Mouse (Mus musculus): Measurements from ENCODE around the gene Efcab11. TPM values are rescaled to one million over a fixed set of nuclear protein-coding genes. Genes with fewer than 3 reads are reported as not detected.

Gene Efcab11
- polyA plus RNA-seq, 1 experiment from 2014 or later = 15.3 TPM

- Histone ChIP-seq H3K9me3 (replicated peaks) (no peaks in the 10 kb centered on the region), H3K27ac (no peak overlapping the region), H3K36me3 (ENCODE audit: poor library complexity, severe bottlenecking) (no peaks in the 10 kb centered on the region), H3K9ac (no peak overlapping the region), H3K4me2 (no peak overlapping the region), H3K4me1 (peaks cover 10% of the 10 kb centered on the region; the same call in 1 of the 2 replicates), H3K4me3 (no peak overlapping the region), H3K27me3 (no peaks in the 10 kb centered on the region)
- WGBS = 51% methylated on average over 10 of the region's 10 CpGs
- no peak for ATAC-seq
These were observed 90.6 kb downstream of the Efcab11 start for GRCm38 (mm10) chr12:99793465-99794157.

DNA sequence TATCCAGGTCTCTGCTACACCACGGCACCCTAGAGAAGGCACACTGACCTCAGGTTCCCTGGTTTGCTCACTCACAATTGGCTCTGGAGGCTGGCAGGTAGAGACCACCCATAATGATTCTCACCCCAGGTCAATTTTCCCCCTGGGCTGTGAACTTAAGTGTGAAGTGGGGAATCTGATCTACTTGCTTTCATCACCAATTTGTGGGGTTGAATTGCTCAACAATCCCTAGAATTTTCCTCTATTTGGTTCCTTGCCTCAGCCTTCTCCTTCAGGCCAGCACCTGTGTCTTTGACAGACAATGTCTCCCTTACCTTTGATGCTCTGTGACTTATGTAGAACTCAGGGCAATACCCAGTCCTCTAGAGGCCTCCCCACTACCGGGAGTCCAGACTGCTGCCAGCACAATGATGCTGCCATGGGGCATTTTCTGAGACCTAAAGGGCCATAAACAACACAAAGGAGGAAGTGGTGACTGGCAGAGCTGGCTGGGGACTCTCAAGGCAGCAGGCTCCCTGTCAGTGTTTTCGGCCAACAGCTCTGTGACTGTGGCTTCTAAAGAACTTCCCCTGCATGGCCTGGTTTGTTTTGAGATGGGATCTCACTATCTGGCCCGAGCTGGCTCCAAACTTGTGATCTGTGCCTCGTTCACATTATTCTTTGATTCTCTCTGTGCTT is 94.8 kb downstream of the Efcab11 start:
- no peak for ATAC-seq
- Histone ChIP-seq H3K36me3 (ENCODE audit: poor library complexity, severe bottlenecking) (no peaks in the 10 kb centered on the region), H3K4me2 (no peak overlapping the region), H3K27ac (no peak overlapping the region), H3K9me3 (replicated peaks) (no peaks in the 10 kb centered on the region), H3K4me3 (no peak overlapping the region), H3K9ac (no peak overlapping the region), H3K4me1 (peaks cover 10% of the 10 kb centered on the region; the same call in 1 of the 2 replicates), H3K27me3 (no peaks in the 10 kb centered on the region)
- WGBS = 76% methylated on average over 5 of the region's 5 CpGs

GRCm38 (mm10) chr12:99781774-99782173 is 102.5 kb downstream of the Efcab11 start:
- Histone ChIP-seq H3K36me3 (ENCODE audit: poor library complexity, severe bottlenecking) (no peaks in the 10 kb centered on the region), H3K4me1 (peaks cover 13% of the 10 kb centered on the region), H3K27ac (no peak overlapping the region), H3K9ac (no peak overlapping the region), H3K4me3 (no peak overlapping the region), H3K27me3 (no peaks in the 10 kb centered on the region), H3K9me3 (replicated peaks) (no peaks in the 10 kb centered on the region), H3K4me2 (no peak overlapping the region)
- WGBS = 83% methylated on average over 5 of the region's 5 CpGs
- ATAC-seq = no peak

DNA sequence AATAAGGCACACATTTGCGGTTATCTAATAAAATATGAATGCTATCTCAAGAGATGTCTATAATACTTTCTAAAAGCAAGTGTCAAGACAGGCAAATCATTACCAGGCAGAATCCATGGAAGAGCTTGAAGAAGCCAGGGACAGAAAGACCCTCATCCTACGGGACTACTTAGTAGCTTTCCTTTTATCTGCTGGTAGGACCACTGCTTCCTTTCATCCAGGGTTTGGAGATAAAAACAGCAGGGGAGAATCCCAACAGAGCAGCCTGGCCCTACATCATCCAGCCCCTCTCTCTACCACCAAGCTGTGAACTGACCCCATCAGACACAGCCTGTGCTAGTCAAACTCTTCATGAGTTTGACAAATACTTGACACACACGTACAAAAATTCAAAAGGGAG is 103.8 kb downstream of the Efcab11 start:
- Histone ChIP-seq H3K36me3 (ENCODE audit: poor library complexity, severe bottlenecking) (no peaks in the 10 kb centered on the region), H3K9me3 (replicated peaks) (no peaks in the 10 kb centered on the region), H3K4me2 (no peak overlapping the region), H3K27me3 (no peaks in the 10 kb centered on the region), H3K9ac (no peak overlapping the region), H3K4me3 (no peak overlapping the region), H3K4me1 (peaks cover 18% of the 10 kb centered on the region), H3K27ac (no peak overlapping the region)
- no peak for ATAC-seq
- WGBS = 83% methylated on average over 3 of the region's 3 CpGs

GRCm38 (mm10) chr12:99779908-99780307 is 104.3 kb downstream of the Efcab11 start:
- peaks cover 18% of the 10 kb centered on the region for H3K4me1 ChIP-seq
- 32% methylated on average over 7 of the region's 7 CpGs for WGBS
- H3K27ac ChIP-seq = no peak overlapping the region
- H3K9ac ChIP-seq = no peak overlapping the region
- H3K4me2 ChIP-seq = no peak overlapping the region
- H3K27me3 ChIP-seq = no peaks in the 10 kb centered on the region
- H3K9me3 ChIP-seq (replicated peaks) = no peaks in the 10 kb centered on the region
- no peak for ATAC-seq
- H3K36me3 ChIP-seq (ENCODE audit: poor library complexity, severe bottlenecking) = no peaks in the 10 kb centered on the region
- H3K4me3 ChIP-seq = no peak overlapping the region

- H3K36me3 ChIP-seq (ENCODE audit: poor library complexity, severe bottlenecking) = no peaks in the 10 kb centered on the region
- WGBS = 52% methylated on average over 8 of the region's 8 CpGs
- H3K4me2 ChIP-seq = no peak overlapping the region
- ATAC-seq = no peak
- no peak overlapping the region for H3K4me3 ChIP-seq
- no peaks in the 10 kb centered on the region for H3K27me3 ChIP-seq
- H3K9me3 ChIP-seq (replicated peaks) = no peaks in the 10 kb centered on the region
- no peak overlapping the region for H3K27ac ChIP-seq
- no peak overlapping the region for H3K9ac ChIP-seq
- H3K4me1 ChIP-seq = peaks cover 18% of the 10 kb centered on the region
These were observed 107.6 kb downstream of the Efcab11 start for GRCm38 (mm10) chr12:99776497-99777139.

DNA sequence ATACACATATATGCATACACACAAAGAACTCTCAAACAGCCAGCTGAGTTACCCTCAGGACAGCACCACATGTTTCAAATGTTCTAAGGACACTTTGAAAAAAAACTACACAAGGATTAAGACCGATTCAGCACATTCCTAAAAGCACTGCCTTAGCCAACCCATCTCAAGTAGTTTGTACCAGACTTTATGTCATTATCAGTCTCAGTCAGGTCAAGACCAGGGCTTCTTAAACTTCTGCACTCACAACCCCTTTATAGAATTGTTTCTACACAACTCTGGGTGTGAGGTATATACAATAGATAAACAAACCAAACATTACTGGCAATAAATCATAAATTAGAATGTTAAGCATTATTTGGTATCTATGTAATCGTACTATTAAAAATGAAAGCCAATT is 109.4 kb downstream of the Efcab11 start:
- 87% methylated on average over 2 of the region's 2 CpGs for WGBS
- Histone ChIP-seq H3K36me3 (ENCODE audit: poor library complexity, severe bottlenecking) (no peaks in the 10 kb centered on the region), H3K9me3 (replicated peaks) (no peaks in the 10 kb centered on the region), H3K4me3 (no peak overlapping the region), H3K4me1 (peaks cover 14% of the 10 kb centered on the region), H3K27ac (no peak overlapping the region), H3K27me3 (no peaks in the 10 kb centered on the region), H3K4me2 (no peak overlapping the region), H3K9ac (no peak overlapping the region)
- ATAC-seq = no peak

- H3K36me3 ChIP-seq (ENCODE audit: poor library complexity, severe bottlenecking) = no peaks in the 10 kb centered on the region
- ATAC-seq = no peak
- no peaks in the 10 kb centered on the region for H3K9me3 ChIP-seq (replicated peaks)
- H3K4me2 ChIP-seq = no peak overlapping the region
- H3K4me3 ChIP-seq = no peak overlapping the region
- H3K4me1 ChIP-seq = peaks cover 8% of the 10 kb centered on the region; the same call in 1 of the 2 replicates
- H3K27me3 ChIP-seq = no peaks in the 10 kb centered on the region
- 67% methylated on average over 5 of the region's 5 CpGs for WGBS
- H3K9ac ChIP-seq = no peak overlapping the region
- H3K27ac ChIP-seq = no peak overlapping the region
These were observed 110.5 kb downstream of the Efcab11 start for GRCm38 (mm10) chr12:99773636-99774193.

DNA sequence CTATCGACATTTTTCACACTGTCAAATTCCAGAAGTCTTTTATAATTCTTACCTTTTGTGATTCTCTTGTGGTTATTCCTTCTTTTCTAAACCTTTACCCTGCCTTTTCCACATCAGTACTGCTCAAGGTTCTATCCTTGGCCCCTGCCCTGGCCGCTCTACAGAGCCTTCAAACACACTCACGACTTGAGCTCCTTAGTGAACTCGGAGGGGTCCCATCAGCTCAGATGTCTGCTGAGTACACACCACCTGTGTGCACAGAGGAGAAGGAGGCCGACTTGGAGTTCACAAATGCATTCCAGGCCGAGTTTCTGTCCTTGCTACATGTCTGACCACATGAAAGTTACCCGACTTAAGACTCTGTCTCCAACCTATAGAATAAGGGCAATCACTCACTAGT is 113.2 kb downstream of the Efcab11 start:
- no peaks in the 10 kb centered on the region for H3K9me3 ChIP-seq (replicated peaks)
- H3K27ac ChIP-seq = no peak overlapping the region
- H3K4me2 ChIP-seq = no peak overlapping the region
- H3K9ac ChIP-seq = no peak overlapping the region
- no peaks in the 10 kb centered on the region for H3K27me3 ChIP-seq
- no peaks in the 10 kb centered on the region for H3K4me1 ChIP-seq
- ATAC-seq = no peak
- H3K36me3 ChIP-seq (ENCODE audit: poor library complexity, severe bottlenecking) = no peaks in the 10 kb centered on the region
- WGBS = 89% methylated on average over 7 of the region's 7 CpGs
- H3K4me3 ChIP-seq = no peak overlapping the region

GRCm38 (mm10) chr12:99769626-99770025 is 114.6 kb downstream of the Efcab11 start:
- Histone ChIP-seq H3K36me3 (ENCODE audit: poor library complexity, severe bottlenecking) (no peaks in the 10 kb centered on the region), H3K4me1 (no peaks in the 10 kb centered on the region), H3K9me3 (replicated peaks) (no peaks in the 10 kb centered on the region), H3K27me3 (no peaks in the 10 kb centered on the region), H3K9ac (no peak overlapping the region), H3K4me2 (no peak overlapping the region), H3K27ac (no peak overlapping the region), H3K4me3 (no peak overlapping the region)
- ATAC-seq = no peak
- WGBS = 97% methylated on average over 3 of the region's 3 CpGs

- H3K27ac ChIP-seq = no peak overlapping the region
- H3K9ac ChIP-seq = no peak overlapping the region
- no peak for ATAC-seq
- no peak overlapping the region for H3K4me2 ChIP-seq
- 92% methylated on average over 11 of the region's 11 CpGs for WGBS
- H3K36me3 ChIP-seq (ENCODE audit: poor library complexity, severe bottlenecking) = no peaks in the 10 kb centered on the region
- H3K27me3 ChIP-seq = no peaks in the 10 kb centered on the region
- H3K4me3 ChIP-seq = no peak overlapping the region
- no peaks in the 10 kb centered on the region; the same call in 1 of the 2 replicates for H3K4me1 ChIP-seq
- H3K9me3 ChIP-seq (replicated peaks) = no peaks in the 10 kb centered on the region
These were observed 116.5 kb downstream of the Efcab11 start for GRCm38 (mm10) chr12:99767691-99768090.

GRCm38 (mm10) chr12:99765979-99766378 is 118.3 kb downstream of the Efcab11 start:
- no peaks in the 10 kb centered on the region; the same call in 1 of the 2 replicates for H3K4me1 ChIP-seq
- 91% methylated on average over 6 of the region's 6 CpGs for WGBS
- no peak overlapping the region for H3K27ac ChIP-seq
- no peaks in the 10 kb centered on the region for H3K27me3 ChIP-seq
- H3K4me2 ChIP-seq = no peak overlapping the region
- H3K9me3 ChIP-seq (replicated peaks) = no peaks in the 10 kb centered on the region
- no peak for ATAC-seq
- H3K9ac ChIP-seq = no peak overlapping the region
- H3K4me3 ChIP-seq = no peak overlapping the region
- no peaks in the 10 kb centered on the region for H3K36me3 ChIP-seq (ENCODE audit: poor library complexity, severe bottlenecking)

Measured in forebrain, embryonic 13.5 days (tissue).